In genomic region chr1:75667736-75668269, GRCm38 (mm10) we compare ENCODE assay signal across 11 mouse cellular contexts.
DNase-seq lines count a peak whose midpoint lies in the region; ATAC-seq lines count a peak whose summit lies in the region.
"Had no signal": no experiment of that assay in that cellular context is flagged by ENCODE, and none has a peak within 500 bp of the region (broad histone marks: within the 10 kb centered on the region; RNA-seq: fewer than 3 reads in every experiment).

No protein-coding gene starts in this region.

- peaks cover 15% of the 10 kb centered on the region for H3K4me1 ChIP-seq in midbrain, embryonic 11.5 days (ENCODE audit: control insufficient read depth, insufficient read depth, low read length)
- H3K4me1 ChIP-seq in midbrain, embryonic 15.5 days, result peaks cover 3% of the 10 kb centered on the region; the same call in 1 of the 2 replicates
- H3K4me1 ChIP-seq in hindbrain, embryonic 16.5 days (ENCODE audit: control insufficient read depth, insufficient read depth, low read depth, low read length), result 0 out of 2 replicates have a peak, but pooled peaks cover under 1% of the 10 kb centered on the region

- H3K9me3 ChIP-seq in midbrain, embryonic 11.5 days (ENCODE audit: control insufficient read depth, low read length), result peaks cover 3% of the 10 kb centered on the region; the same call in 1 of the 2 replicates
- H3K9me3 ChIP-seq in midbrain, embryonic 15.5 days, result no peaks in the 10 kb centered on the region
- no peaks in the 10 kb centered on the region for H3K9me3 ChIP-seq in hindbrain, embryonic 16.5 days (ENCODE audit: control insufficient read depth, low read length)

- peak; percentile 25 to 50 for DNase-seq in cerebellum, postnatal 10 days
- DNase-seq in cerebellum, adult 9-11 months, result no peak
- peak; percentile 84 for DNase-seq in midbrain, embryonic 11.5 days (ENCODE audit: low spot score, missing footprints)
- peak; percentile 83 for DNase-seq in retina, embryonic 14.5 days (ENCODE audit: low spot score)
- no peak for DNase-seq in left cerebral cortex, adult 11 months (ENCODE audit: low spot score)
- DNase-seq in gastrocnemius, postnatal 4 days (ENCODE audit: low spot score in 2 of 2), result no peak
- DNase-seq: lung, postnatal 14 days had no signal

- 18% methylated on average over 6 of the region's 6 CpGs for WGBS in midbrain, embryonic 11.5 days
- 16% methylated on average over 6 of the region's 6 CpGs for WGBS in midbrain, embryonic 15.5 days
- 29% methylated on average over 6 of the region's 6 CpGs for WGBS in hindbrain, embryonic 16.5 days

- H3K36me3 ChIP-seq in midbrain, embryonic 11.5 days (ENCODE audit: control insufficient read depth, insufficient read depth, low read length), result no peaks in the 10 kb centered on the region
- H3K36me3 ChIP-seq in midbrain, embryonic 15.5 days (replicated peaks), result no peaks in the 10 kb centered on the region
- no peaks in the 10 kb centered on the region for H3K36me3 ChIP-seq in hindbrain, embryonic 16.5 days (ENCODE audit: control insufficient read depth, insufficient read depth, low read length)

- peak; percentile 79 for ATAC-seq in midbrain, embryonic 11.5 days (ENCODE audit: low FRiP score)
- no peak for ATAC-seq in midbrain, embryonic 15.5 days (replicated peaks)
- ATAC-seq in hindbrain, embryonic 16.5 days, result peak; percentile 79

- no peak overlapping the region for H3K9ac ChIP-seq in midbrain, embryonic 11.5 days (ENCODE audit: low read length)
- no peak overlapping the region for H3K9ac ChIP-seq in midbrain, embryonic 15.5 days
- H3K9ac ChIP-seq in hindbrain, embryonic 16.5 days (ENCODE audit: low read depth, low read length), result no peak overlapping the region

- H3K4me3 ChIP-seq in midbrain, embryonic 11.5 days (ENCODE audit: low read depth, low read length), result no peak overlapping the region
- no peak overlapping the region for H3K4me3 ChIP-seq in midbrain, embryonic 15.5 days
- H3K4me3 ChIP-seq in hindbrain, embryonic 16.5 days (ENCODE audit: low read length), result no peak overlapping the region

- H3K4me2 ChIP-seq in midbrain, embryonic 11.5 days, result no peak overlapping the region
- no peak overlapping the region for H3K4me2 ChIP-seq in midbrain, embryonic 15.5 days
- no peak overlapping the region for H3K4me2 ChIP-seq in hindbrain, embryonic 16.5 days (ENCODE audit: low read length)
- H3K4me2 ChIP-seq: heart, embryonic 11.5 days; liver, embryonic 11.5 days had no signal

- no peak overlapping the region for H3K27ac ChIP-seq in midbrain, embryonic 11.5 days (ENCODE audit: low read depth, low read length)
- H3K27ac ChIP-seq in midbrain, embryonic 15.5 days, result no peak overlapping the region
- no peak overlapping the region for H3K27ac ChIP-seq in hindbrain, embryonic 16.5 days (ENCODE audit: low read depth, low read length)

- H3K27me3 ChIP-seq in midbrain, embryonic 11.5 days (ENCODE audit: control insufficient read depth, insufficient read depth, low read length), result peaks cover 6% of the 10 kb centered on the region
- peaks cover 20% of the 10 kb centered on the region for H3K27me3 ChIP-seq in midbrain, embryonic 15.5 days (replicated peaks)
- H3K27me3 ChIP-seq in hindbrain, embryonic 16.5 days (replicated peaks; ENCODE audit: control insufficient read depth, insufficient read depth, low read length), result no peaks in the 10 kb centered on the region; the same call in none of the 2 replicates

Comparison
In these comparisons a context has a peak if more than half of its experiments do, and no peak if none do; other contexts are left out.
1. DNase-seq: peak in cerebellum, postnatal 10 days (2 of 2), midbrain, embryonic 11.5 days (single experiment) and retina, embryonic 14.5 days (single experiment); none in cerebellum, adult 9-11 months (single experiment), left cerebral cortex, adult 11 months (single experiment) and gastrocnemius, postnatal 4 days (0 of 2).